Mouse (Mus musculus) limb, embryonic 14.5 days (tissue): Measurements from ENCODE around the gene Gm12845. TPM values are rescaled to one million over a fixed set of nuclear protein-coding genes. Genes with fewer than 3 reads are reported as not detected.

Source experiments
- ATAC-seq: fragments of 200-750 bp; cut with Nextera tagmentation; 2 replicates; pipeline ENCODE4 v1.8.0; 2017; ENCODE audit warnings: low read depth, moderate number of reproducible peaks, moderate TSS enrichment; ENCODE audit not compliant: low FRiP score
- DNase-seq: peaks from one replicate; pipeline ENCODE4 v3.0.0-alpha.2; 2015; ENCODE audit warnings: low spot score
- H3K27ac ChIP-seq: fragments of 300-500 bp; sonication (generic); replicated peaks from 2 replicates; pipeline ENCODE4 v1.5.1; 2014; ENCODE audit warnings: low read depth, mild to moderate bottlenecking, low read length, moderate library complexity, mixed read lengths
- H3K27me3 ChIP-seq: fragments of 300-500 bp; sonication (generic); 2 replicates; pipeline ENCODE4 v1.6.1; 2014; ENCODE audit warnings: low read length, mixed read lengths; ENCODE audit not compliant: control insufficient read depth, insufficient read depth
- H3K36me3 ChIP-seq: fragments of 300-500 bp; sonication (generic); 2 replicates; pipeline ENCODE4 v1.6.1; 2014; ENCODE audit warnings: mild to moderate bottlenecking, low read length, moderate library complexity, mixed read lengths; ENCODE audit not compliant: control insufficient read depth, insufficient read depth
- H3K4me1 ChIP-seq: fragments of 300-500 bp; sonication (generic); 2 replicates; pipeline ENCODE4 v1.6.1; 2014; ENCODE audit warnings: antibody characterized with exemption, low read length, mixed read lengths; ENCODE audit not compliant: control insufficient read depth, insufficient read depth
- H3K4me2 ChIP-seq: fragments of 300-500 bp; sonication (generic); replicated peaks from 2 replicates; pipeline ENCODE4 v1.6.1; 2014; ENCODE audit warnings: low read depth, mild to moderate bottlenecking, low read length, moderate library complexity; ENCODE audit not compliant: severe bottlenecking
- H3K4me3 ChIP-seq: fragments of 300-500 bp; sonication (generic); replicated peaks from 2 replicates; pipeline ENCODE4 v1.5.1; 2014; ENCODE audit warnings: low read length
- H3K9ac ChIP-seq: fragments of 300-500 bp; sonication (generic); 2 replicates; pipeline ENCODE4 v1.6.1; 2014; ENCODE audit warnings: mild to moderate bottlenecking, low read depth, low read length, moderate library complexity; ENCODE audit not compliant: severe bottlenecking
- H3K9me3 ChIP-seq: fragments of 300-500 bp; sonication (generic); 2 replicates; pipeline ENCODE4 v1.6.1; 2016; ENCODE audit warnings: low read length; ENCODE audit not compliant: control insufficient read depth
- POLR2A ChIP-seq: fragments of 200-500 bp; IDR thresholded peaks from 2 replicates; pipeline ENCODE4 v1.8.0; 2012; ENCODE audit warnings: inconsistent platforms, mild to moderate bottlenecking, moderate library complexity, borderline replicate concordance; ENCODE audit not compliant: insufficient read depth, insufficient read length; ENCODE audit errors: extremely low read depth
- WGBS: fragments of 180-500 bp; shearing (Covaris S2); extraction: QIAGEN DNeasy Blood & Tissue Kit; methylation state at CpG from one replicate; pipeline ENCODE4 v1.1.7; 2014; 5-methylcytosine and 5-hydroxymethylcytosine counted together
- polyA plus RNA-seq, 2 experiments: library from polyadenylated mRNA; depleted of rRNA in 1 of 2; stranded (reverse) in 1 of 2; unstranded in 1 of 2; fragments of >200 nt; fragmentation: Nextera tagmentation in 1 of 2; extraction: Ambion mirVana in 1 of 2; gene quantifications; 2 replicates each; pipeline versions ENCODE4 v1.2.1 to v1.2.3; 2012 to 2014

The Gm12845 gene
- polyA plus RNA-seq, 2 experiments, result not detected

GRCm38 (mm10) chr4:117683048-117683768 is 41.0 kb upstream of the Gm12845 start:
- H3K9ac ChIP-seq, result no peak overlapping the region
- peaks cover 27% of the 10 kb centered on the region for H3K36me3 ChIP-seq
- H3K4me1 ChIP-seq, result peaks cover 7% of the 10 kb centered on the region; the same call in 1 of the 2 replicates
- no peak overlapping the region for H3K27ac ChIP-seq
- ATAC-seq (no peak), DNase-seq (no peak)
- no peaks in the 10 kb centered on the region for H3K27me3 ChIP-seq
- no peak for TF ChIP-seq POLR2A
- no peak overlapping the region for H3K4me3 ChIP-seq
- H3K4me2 ChIP-seq, result no peak overlapping the region
- H3K9me3 ChIP-seq, result no peaks in the 10 kb centered on the region
- WGBS, result 79% methylated on average over 6 of the region's 6 CpGs

- ATAC-seq, result no peak
- H3K9ac ChIP-seq, result no peak overlapping the region
- H3K36me3 ChIP-seq, result no peaks in the 10 kb centered on the region
- WGBS, result 81% methylated on average over 4 of the region's 4 CpGs
- H3K4me2 ChIP-seq, result no peak overlapping the region
- no peak overlapping the region for H3K27ac ChIP-seq
- no peak for TF ChIP-seq POLR2A
- H3K9me3 ChIP-seq, result no peaks in the 10 kb centered on the region
- no peaks in the 10 kb centered on the region for H3K27me3 ChIP-seq
- peaks cover 5% of the 10 kb centered on the region; the same call in 1 of the 2 replicates for H3K4me1 ChIP-seq
- no peak overlapping the region for H3K4me3 ChIP-seq
- DNase-seq, result no peak
Measured at GRCm38 (mm10) chr4:117686354-117686753, 37.9 kb upstream of the Gm12845 start.

DNA sequence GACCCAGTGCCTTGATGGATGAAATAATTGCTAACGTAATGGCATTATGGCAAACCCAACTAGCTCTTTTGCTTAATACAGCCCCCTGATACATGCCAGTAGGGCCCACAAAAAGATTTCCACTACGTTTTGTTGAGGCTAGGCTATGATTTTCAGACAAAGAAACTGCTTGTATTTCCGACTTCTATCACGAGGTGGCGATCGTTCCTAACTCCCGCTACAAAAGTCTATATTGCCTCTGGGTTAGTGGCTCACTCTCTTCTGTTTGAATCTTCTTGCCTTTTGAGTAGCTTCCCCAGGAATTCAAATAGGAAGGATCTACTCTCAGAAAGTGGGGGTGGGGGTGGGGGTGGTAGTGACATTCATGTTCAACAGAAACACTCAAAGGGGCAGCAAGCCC is 18.9 kb upstream of the Gm12845 start:
- Histone ChIP-seq H3K4me2 (no peak overlapping the region), H3K4me1 (no peaks in the 10 kb centered on the region), H3K9me3 (no peaks in the 10 kb centered on the region), H3K36me3 (no peaks in the 10 kb centered on the region), H3K27ac (no peak overlapping the region), H3K27me3 (no peaks in the 10 kb centered on the region), H3K9ac (no peak overlapping the region), H3K4me3 (no peak overlapping the region)
- peak; percentile 49 for DNase-seq
- WGBS, result 4% methylated on average over 7 of the region's 7 CpGs
- no peak for ATAC-seq
- no peak for TF ChIP-seq POLR2A

DNA sequence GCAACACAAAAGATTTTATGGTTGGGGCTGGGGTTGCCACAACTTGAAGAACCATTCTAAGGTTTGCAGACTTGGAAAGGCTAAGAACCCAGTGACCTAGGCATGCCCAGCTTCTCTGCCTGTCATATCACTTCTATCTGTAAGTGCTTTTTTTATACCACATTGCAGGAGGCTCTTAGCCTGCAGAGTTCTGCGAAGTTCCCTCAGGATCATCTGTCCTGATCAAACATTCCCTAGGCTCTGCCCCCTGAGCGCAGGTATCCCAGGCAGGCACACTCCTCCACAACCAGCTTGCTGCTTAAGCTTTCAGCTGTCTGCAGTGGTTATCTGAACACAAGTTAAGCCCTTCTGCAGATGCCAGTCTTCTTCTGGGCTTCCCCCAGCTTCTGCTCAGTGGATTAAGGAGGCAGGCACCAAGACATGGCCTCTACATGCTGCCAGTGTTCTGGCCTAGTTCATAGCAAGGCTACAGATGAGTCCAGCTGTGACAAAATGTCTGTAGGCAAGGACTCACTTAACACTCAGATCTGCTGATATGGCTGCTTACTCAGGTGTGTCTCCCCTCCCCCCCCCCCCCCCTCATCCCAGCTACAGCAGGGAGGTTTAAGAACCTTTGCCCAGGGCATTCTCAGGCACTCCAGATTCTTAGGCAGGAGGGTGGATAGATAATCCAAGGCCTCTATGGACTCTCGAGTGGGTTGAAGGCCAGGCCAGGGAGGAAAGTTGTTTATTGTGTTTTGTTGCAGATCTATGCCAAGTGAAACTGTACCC is 15.2 kb upstream of the Gm12845 start:
- DNase-seq (no peak), ATAC-seq (no peak)
- Histone ChIP-seq H3K9me3 (no peaks in the 10 kb centered on the region), H3K36me3 (no peaks in the 10 kb centered on the region), H3K9ac (no peak overlapping the region), H3K4me3 (no peak overlapping the region), H3K27me3 (no peaks in the 10 kb centered on the region), H3K27ac (no peak overlapping the region), H3K4me1 (no peaks in the 10 kb centered on the region), H3K4me2 (no peak overlapping the region)
- TF ChIP-seq POLR2A, result no peak
- 69% methylated on average over 3 of the region's 3 CpGs for WGBS

GRCm38 (mm10) chr4:117712314-117712713 is 11.9 kb upstream of the Gm12845 start:
- H3K36me3 ChIP-seq, result no peaks in the 10 kb centered on the region
- ATAC-seq, result no peak
- no peaks in the 10 kb centered on the region for H3K9me3 ChIP-seq
- no peak overlapping the region for H3K4me3 ChIP-seq
- H3K27me3 ChIP-seq, result no peaks in the 10 kb centered on the region
- H3K4me1 ChIP-seq, result no peaks in the 10 kb centered on the region
- H3K4me2 ChIP-seq, result no peak overlapping the region
- WGBS, result 83% methylated on average over 3 of the region's 3 CpGs
- H3K27ac ChIP-seq, result no peak overlapping the region
- H3K9ac ChIP-seq, result no peak overlapping the region
- no peak for TF ChIP-seq POLR2A
- DNase-seq, result no peak
